Mouse (Mus musculus): ENCODE data around the gene Lrrc55. TPM values are rescaled to one million over a fixed set of nuclear protein-coding genes. Genes with fewer than 3 reads are reported as not detected.

Gene Lrrc55
- 0.05 and 0.07 TPM in 2 replicates for polyA plus RNA-seq (2012; rRNA removed)

GRCm38 (mm10) chr2:85196901-85197300, at the start of gene Lrrc55:
TSS of gene Lrrc55 (minus strand) at chr2:85197197.

DNA sequence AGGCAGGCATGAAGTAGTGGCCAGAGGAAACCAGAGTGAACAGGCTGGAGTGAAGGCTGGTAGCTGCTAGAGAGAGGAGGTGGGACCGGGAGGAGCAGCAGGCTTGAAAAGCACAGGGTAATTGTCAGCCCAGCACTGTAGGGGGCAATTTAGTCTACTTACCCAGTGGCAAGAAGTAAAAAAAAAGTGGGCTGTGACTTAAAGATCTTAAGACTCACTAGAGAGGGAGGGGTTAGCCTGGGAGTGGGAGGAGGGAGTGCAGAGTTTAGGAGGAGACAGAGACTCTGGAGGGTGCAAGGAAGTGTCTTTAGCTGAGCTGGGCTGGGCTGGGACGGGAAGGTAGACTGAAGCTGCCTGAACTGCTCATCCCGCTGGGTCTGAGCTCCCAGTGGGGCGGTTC, 60.9 kb downstream of the Lrrc55 start, which contains the start of gene Aplnr:
Aplnr (plus strand) TSS at position 137 of the 400 bp plus-strand sequence.

Other genes with a start within 250 kb of the Lrrc55 start
- gene Prg2, start 216.7 kb downstream of the Lrrc55 start, polyA plus RNA-seq (2012; rRNA removed): 88.3 and 129 TPM in 2 replicates
- gene Prg3, start 209.0 kb downstream of the Lrrc55 start, polyA plus RNA-seq (2012; rRNA removed): 4.4 and 7.3 TPM in 2 replicates
- gene Ssrp1, start 160.0 kb downstream of the Lrrc55 start, polyA plus RNA-seq (2012; rRNA removed): 69.8 and 70.8 TPM in 2 replicates
- gene P2rx3, start 159.7 kb downstream of the Lrrc55 start, polyA plus RNA-seq (2012; rRNA removed): 0.93 and 1.0 TPM in 2 replicates
- gene Tnks1bp1, start 149.2 kb downstream of the Lrrc55 start, polyA plus RNA-seq (2012; rRNA removed): 8.0 and 9.0 TPM in 2 replicates
- 0.82 and 0.96 TPM in 2 replicates for gene Aplnr, start 61.0 kb downstream of the Lrrc55 start, polyA plus RNA-seq (2012; rRNA removed)
- not detected in 2 replicates for gene Olfr987, start 142.1 kb upstream of the Lrrc55 start, polyA plus RNA-seq (2012; rRNA removed)
- not detected in 2 replicates for gene Olfr988, start 166.0 kb upstream of the Lrrc55 start, polyA plus RNA-seq (2012; rRNA removed)
- gene Olfr992, start 212.3 kb upstream of the Lrrc55 start, polyA plus RNA-seq (2012; rRNA removed): not detected in 2 replicates
- gene Olfr993, start 217.7 kb upstream of the Lrrc55 start, polyA plus RNA-seq (2012; rRNA removed): not detected in 2 replicates
- not detected in 2 replicates for gene Olfr994, start 239.3 kb upstream of the Lrrc55 start, polyA plus RNA-seq (2012; rRNA removed)
- not detected in 2 replicates for gene Olfr995, start 246.4 kb upstream of the Lrrc55 start, polyA plus RNA-seq (2012; rRNA removed)